Mouse (Mus musculus) retina, adult 2 months (tissue): ENCODE measurements around the gene Tmem42.

ENCODE experiments used
- DNase-seq: peaks from one replicate; pipeline ENCODE4 v3.0.0-alpha.2; 2012; ENCODE audit warnings: low read depth, low spot score

The Tmem42 gene

GRCm38 (mm10) chr9:123020995-123021631 is at the start of gene Tmem42:
Gene Tmem42 (plus strand): TSS chr9:123021326.
- DNase-seq, result peak; percentile 81

GRCm38 (mm10) chr9:122998406-122999192 is 22.5 kb upstream of the Tmem42 start:
- DNase-seq, result no peak

- no peak for DNase-seq
Measured at GRCm38 (mm10) chr9:122999193-122999586, 21.9 kb upstream of the Tmem42 start.

- no peak for DNase-seq
Measured at GRCm38 (mm10) chr9:123004718-123005117, 16.4 kb upstream of the Tmem42 start.

- no peak for DNase-seq
Measured at GRCm38 (mm10) chr9:123006071-123006470, 15.1 kb upstream of the Tmem42 start.

- no peak for DNase-seq
Measured at GRCm38 (mm10) chr9:123021636-123022379, 682 bp downstream of the Tmem42 start.

GRCm38 (mm10) chr9:123024201-123024600 is 3.1 kb downstream of the Tmem42 start:
- DNase-seq, result no peak

- DNase-seq, result no peak
Measured at GRCm38 (mm10) chr9:123031496-123032246, 10.5 kb downstream of the Tmem42 start.

- DNase-seq, result no peak
Measured at GRCm38 (mm10) chr9:123034426-123034825, 13.3 kb downstream of the Tmem42 start, which contains the start of gene Tgm4. Gene Tgm4 (plus strand): TSS chr9:123034726.

- DNase-seq, result no peak
Measured at GRCm38 (mm10) chr9:123047665-123048064, 26.5 kb downstream of the Tmem42 start.

GRCm38 (mm10) chr9:123058724-123059292 is 37.7 kb downstream of the Tmem42 start:
- DNase-seq, result no peak

- DNase-seq, result no peak
Measured at GRCm38 (mm10) chr9:123060172-123060571, 39.0 kb downstream of the Tmem42 start.
